Mouse (Mus musculus) heart, embryonic 15.5 days (tissue): Measurements from ENCODE around the gene Zfp827. TPM values are rescaled to one million over a fixed set of nuclear protein-coding genes. Genes with fewer than 3 reads are reported as not detected.
"Not testable (repeated sequence)": the region's sequence is repeated elsewhere in the genome, so short reads cannot be mapped to it uniquely, and the experiment has no call there.

Experiments
- ATAC-seq: fragments of 200-750 bp; cut with Nextera tagmentation; replicated peaks from 2 replicates; pipeline ENCODE4 v1.8.0; 2017; ENCODE audit warnings: low read depth, moderate TSS enrichment; ENCODE audit not compliant: insufficient number of reproducible peaks, insufficient read depth, low FRiP score
- H3K27ac ChIP-seq: fragments of 300-500 bp; sonication (generic); 2 replicates; pipeline ENCODE4 v1.5.1; 2015; ENCODE audit warnings: mild to moderate bottlenecking, inconsistent platforms
- H3K27me3 ChIP-seq: fragments of 300-500 bp; sonication (generic); 2 replicates; pipeline ENCODE4 v1.6.1; 2015; ENCODE audit warnings: inconsistent platforms
- H3K36me3 ChIP-seq: fragments of 300-500 bp; sonication (generic); 2 replicates; pipeline ENCODE4 v1.6.1; 2015; ENCODE audit warnings: mild to moderate bottlenecking, inconsistent platforms
- H3K4me1 ChIP-seq: fragments of 300-500 bp; sonication (generic); replicated peaks from 2 replicates; pipeline ENCODE4 v1.6.1; 2015; ENCODE audit warnings: inconsistent platforms
- H3K4me2 ChIP-seq: fragments of 300-500 bp; sonication (generic); 2 replicates; pipeline ENCODE4 v1.6.1; 2015; ENCODE audit warnings: inconsistent platforms, mild to moderate bottlenecking, moderate library complexity
- H3K4me3 ChIP-seq: fragments of 300-500 bp; sonication (generic); 2 replicates; pipeline ENCODE4 v1.5.1; 2015; ENCODE audit warnings: mild to moderate bottlenecking, inconsistent platforms
- H3K9ac ChIP-seq: fragments of 300-500 bp; sonication (generic); 2 replicates; pipeline ENCODE4 v1.6.1; 2015; ENCODE audit warnings: mild to moderate bottlenecking, inconsistent platforms
- H3K9me3 ChIP-seq: fragments of 300-500 bp; sonication (generic); replicated peaks from 2 replicates; pipeline ENCODE4 v1.6.1; 2016; ENCODE audit warnings: inconsistent platforms
- WGBS: fragments of 180-500 bp; shearing (Covaris S2); methylation state at CpG from one replicate; pipeline ENCODE4 v1.1.7; 2015; ENCODE audit warnings: mixed read lengths; 5-methylcytosine and 5-hydroxymethylcytosine counted together
- polyA plus RNA-seq: library from polyadenylated mRNA; unstranded; fragments of >200 nt; fragmentation: Nextera tagmentation; extraction: Ambion mirVana; gene quantifications from 2 replicates; pipeline ENCODE4 v1.2.1, GENCODE M21; 2015

The Zfp827 gene
- polyA plus RNA-seq, 1 experiment from 2014 or later = 5.4 TPM

- no peak for ATAC-seq
- Histone ChIP-seq H3K9me3 (no peaks in the 10 kb centered on the region), H3K4me1 (peaks cover 7% of the 10 kb centered on the region), H3K9ac (no peak overlapping the region), H3K4me3 (no peak overlapping the region), H3K4me2 (no peak overlapping the region), H3K36me3 (no peaks in the 10 kb centered on the region), H3K27me3 (no peaks in the 10 kb centered on the region), H3K27ac (no peak overlapping the region)
- 79% methylated on average over 9 of the region's 9 CpGs for WGBS
Measured at GRCm38 (mm10) chr8:79113533-79113932, 85.3 kb downstream of the Zfp827 start.

GRCm38 (mm10) chr8:79114561-79114960 is 86.3 kb downstream of the Zfp827 start:
- no peak for ATAC-seq
- Histone ChIP-seq H3K4me1 (peaks cover 7% of the 10 kb centered on the region), H3K9me3 (no peaks in the 10 kb centered on the region), H3K36me3 (no peaks in the 10 kb centered on the region), H3K27ac (no peak overlapping the region), H3K4me3 (no peak overlapping the region), H3K9ac (no peak overlapping the region), H3K27me3 (no peaks in the 10 kb centered on the region), H3K4me2 (no peak overlapping the region)
- WGBS = 85% methylated on average over 6 of the region's 6 CpGs

- Histone ChIP-seq H3K27ac (no peak overlapping the region), H3K36me3 (peaks cover 10% of the 10 kb centered on the region)
Measured at GRCm38 (mm10) chr8:79116436-79116835, 88.2 kb downstream of the Zfp827 start.

GRCm38 (mm10) chr8:79117711-79118110 is 89.5 kb downstream of the Zfp827 start:
- no peak overlapping the region for H3K27ac ChIP-seq
- ATAC-seq = no peak
- peaks cover 7% of the 10 kb centered on the region for H3K4me1 ChIP-seq
- no peaks in the 10 kb centered on the region for H3K9me3 ChIP-seq
- no peaks in the 10 kb centered on the region for H3K27me3 ChIP-seq
- H3K4me2 ChIP-seq = no peak overlapping the region
- 55% methylated on average over 7 of the region's 7 CpGs for WGBS
- peaks cover 23% of the 10 kb centered on the region for H3K36me3 ChIP-seq
- H3K9ac ChIP-seq = no peak overlapping the region
- no peak overlapping the region for H3K4me3 ChIP-seq

More at GRCm38 (mm10) chr8:79116436-79116835, 88.2 kb downstream of the Zfp827 start:
- Histone ChIP-seq H3K9ac (no peak overlapping the region), H3K27me3 (no peaks in the 10 kb centered on the region), H3K9me3 (no peaks in the 10 kb centered on the region), H3K4me2 (no peak overlapping the region), H3K4me3 (no peak overlapping the region), H3K4me1 (peaks cover 7% of the 10 kb centered on the region)
- WGBS = 81% methylated on average over 7 of the region's 7 CpGs
- ATAC-seq = no peak

- WGBS = 88% methylated on average over 1 of the region's 1 CpGs
- Histone ChIP-seq H3K36me3 (peaks cover 30% of the 10 kb centered on the region), H3K4me1 (peaks cover 10% of the 10 kb centered on the region), H3K27ac (no peak overlapping the region), H3K9ac (no peak overlapping the region), H3K9me3 (no peaks in the 10 kb centered on the region), H3K4me3 (no peak overlapping the region), H3K27me3 (no peaks in the 10 kb centered on the region), H3K4me2 (no peak overlapping the region)
- ATAC-seq = no peak
Measured at GRCm38 (mm10) chr8:79121614-79122013, 93.4 kb downstream of the Zfp827 start.

- peaks cover 30% of the 10 kb centered on the region for H3K36me3 ChIP-seq
- 86% methylated on average over 4 of the region's 4 CpGs for WGBS
Measured at GRCm38 (mm10) chr8:79124231-79124630, 96.0 kb downstream of the Zfp827 start.

GRCm38 (mm10) chr8:79127211-79127816 is 99.1 kb downstream of the Zfp827 start:
- Histone ChIP-seq H3K9me3 (no peaks in the 10 kb centered on the region), H3K27ac (no peak overlapping the region), H3K4me2 (no peak overlapping the region), H3K36me3 (peaks cover 22% of the 10 kb centered on the region), H3K4me3 (no peak overlapping the region), H3K27me3 (no peaks in the 10 kb centered on the region), H3K4me1 (0 out of 2 replicates have a peak, but pooled peaks cover 3% of the 10 kb centered on the region), H3K9ac (no peak overlapping the region)
- no peak for ATAC-seq
- 70% methylated on average over 7 of the region's 7 CpGs for WGBS

More at GRCm38 (mm10) chr8:79124231-79124630, 96.0 kb downstream of the Zfp827 start:
- 0 out of 2 replicates have a peak, but pooled peaks cover 3% of the 10 kb centered on the region for H3K4me1 ChIP-seq
- H3K4me2 ChIP-seq = no peak overlapping the region
- no peak overlapping the region for H3K9ac ChIP-seq
- H3K27ac ChIP-seq = no peak overlapping the region
- ATAC-seq = no peak
- H3K9me3 ChIP-seq = no peaks in the 10 kb centered on the region
- no peak overlapping the region for H3K4me3 ChIP-seq
- H3K27me3 ChIP-seq = no peaks in the 10 kb centered on the region

GRCm38 (mm10) chr8:79128534-79128933 is 100.3 kb downstream of the Zfp827 start:
- not testable (repeated sequence) for H3K4me1 ChIP-seq, H3K27ac ChIP-seq, H3K27me3 ChIP-seq, ATAC-seq, H3K9me3 ChIP-seq, H3K4me3 ChIP-seq, H3K9ac ChIP-seq, H3K4me2 ChIP-seq
- WGBS = 87% methylated on average over 4 of the region's 4 CpGs
- H3K36me3 ChIP-seq = peaks cover 25% of the 10 kb centered on the region; the same call in 1 of the 2 replicates

GRCm38 (mm10) chr8:79139614-79140013 is 111.4 kb downstream of the Zfp827 start:
- 93% methylated on average over 4 of the region's 4 CpGs for WGBS

GRCm38 (mm10) chr8:79140981-79141380 is 112.7 kb downstream of the Zfp827 start:
- Histone ChIP-seq H3K9ac (no peak overlapping the region), H3K27ac (no peak overlapping the region), H3K27me3 (no peaks in the 10 kb centered on the region), H3K36me3 (peaks cover 29% of the 10 kb centered on the region; the same call in 1 of the 2 replicates), H3K9me3 (no peaks in the 10 kb centered on the region), H3K4me1 (0 out of 2 replicates have a peak, but pooled peaks cover 4% of the 10 kb centered on the region), H3K4me2 (no peak overlapping the region), H3K4me3 (no peak overlapping the region)
- 84% methylated on average over 8 of the region's 8 CpGs for WGBS
- no peak for ATAC-seq

More at GRCm38 (mm10) chr8:79139614-79140013, 111.4 kb downstream of the Zfp827 start:
- Histone ChIP-seq H3K4me1 (no peaks in the 10 kb centered on the region), H3K9ac (no peak overlapping the region), H3K27ac (no peak overlapping the region), H3K4me2 (no peak overlapping the region), H3K9me3 (no peaks in the 10 kb centered on the region), H3K36me3 (peaks cover 34% of the 10 kb centered on the region), H3K27me3 (no peaks in the 10 kb centered on the region), H3K4me3 (no peak overlapping the region)
- no peak for ATAC-seq

- H3K4me3 ChIP-seq = no peak overlapping the region
- no peak overlapping the region for H3K4me2 ChIP-seq
- 72% methylated on average over 11 of the region's 11 CpGs for WGBS
- no peak overlapping the region for H3K27ac ChIP-seq
- H3K36me3 ChIP-seq = peaks cover 24% of the 10 kb centered on the region; the same call in 1 of the 2 replicates
- no peaks in the 10 kb centered on the region for H3K27me3 ChIP-seq
- H3K4me1 ChIP-seq = 0 out of 2 replicates have a peak, but pooled peaks cover 7% of the 10 kb centered on the region
- no peak for ATAC-seq
- H3K9ac ChIP-seq = no peak overlapping the region
- no peaks in the 10 kb centered on the region for H3K9me3 ChIP-seq
Measured at GRCm38 (mm10) chr8:79141592-79141991, 113.4 kb downstream of the Zfp827 start.

GRCm38 (mm10) chr8:79143729-79144128 is 115.5 kb downstream of the Zfp827 start:
- H3K4me1 ChIP-seq = 0 out of 2 replicates have a peak, but pooled peaks cover 7% of the 10 kb centered on the region
- H3K4me2 ChIP-seq = no peak overlapping the region
- WGBS = 91% methylated on average over 3 of the region's 3 CpGs
- no peaks in the 10 kb centered on the region for H3K27me3 ChIP-seq
- no peak overlapping the region for H3K4me3 ChIP-seq
- H3K9ac ChIP-seq = no peak overlapping the region
- ATAC-seq = no peak
- no peak overlapping the region for H3K27ac ChIP-seq
- H3K36me3 ChIP-seq = 0 out of 2 replicates have a peak, but pooled peaks cover 7% of the 10 kb centered on the region
- H3K9me3 ChIP-seq = no peaks in the 10 kb centered on the region
